Mouse (Mus musculus) bone marrow macrophage, adult 2 months (primary cell): ENCODE data around the gene Tent4a.

Experiments used
- CTCF ChIP-seq: IDR thresholded peaks from 2 replicates; pipeline ENCODE4 v1.5.1; 2012; ENCODE audit warnings: low read depth, mild to moderate bottlenecking, low read length, moderate library complexity
- POLR2A ChIP-seq: IDR thresholded peaks from 2 replicates; pipeline ENCODE4 v1.6.1; 2012; ENCODE audit warnings: mild to moderate bottlenecking, low read depth, low read length, borderline replicate concordance

DNA sequence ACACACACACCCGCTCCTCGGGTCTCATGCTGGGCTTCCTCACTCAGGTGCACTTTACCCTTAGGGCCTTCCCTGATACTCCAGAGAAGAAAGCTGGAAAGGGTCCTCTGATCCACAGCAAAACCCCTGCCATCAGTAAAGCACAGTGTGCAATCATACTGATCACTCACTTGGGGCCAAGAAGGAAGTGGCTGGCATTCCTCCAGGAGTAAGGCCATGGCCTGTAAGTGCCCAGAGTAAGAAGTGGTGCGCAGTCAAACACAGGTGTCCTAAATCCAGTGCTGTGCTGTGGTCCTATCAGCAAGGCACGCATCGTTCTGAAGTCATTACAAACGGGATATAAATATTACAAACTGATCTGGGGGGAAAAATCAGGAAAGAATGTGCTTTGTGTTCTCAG is 17.0 kb downstream of the Tent4a start:
- TF ChIP-seq CTCF (no peak), POLR2A (no peak)
